Mouse (Mus musculus) liver, postnatal 0 days (tissue): ENCODE measurements around the gene St5.

Experiments used
- CTCF ChIP-seq: sonication (generic); IDR thresholded peaks from 2 replicates; pipeline ENCODE4 v1.5.1; 2016; ENCODE audit warnings: antibody characterized with exemption, low read depth
- EP300 ChIP-seq: IDR thresholded peaks from 2 replicates; pipeline ENCODE4 v1.6.1; 2016; ENCODE audit warnings: antibody characterized with exemption, low read depth, mild to moderate bottlenecking

DNA sequence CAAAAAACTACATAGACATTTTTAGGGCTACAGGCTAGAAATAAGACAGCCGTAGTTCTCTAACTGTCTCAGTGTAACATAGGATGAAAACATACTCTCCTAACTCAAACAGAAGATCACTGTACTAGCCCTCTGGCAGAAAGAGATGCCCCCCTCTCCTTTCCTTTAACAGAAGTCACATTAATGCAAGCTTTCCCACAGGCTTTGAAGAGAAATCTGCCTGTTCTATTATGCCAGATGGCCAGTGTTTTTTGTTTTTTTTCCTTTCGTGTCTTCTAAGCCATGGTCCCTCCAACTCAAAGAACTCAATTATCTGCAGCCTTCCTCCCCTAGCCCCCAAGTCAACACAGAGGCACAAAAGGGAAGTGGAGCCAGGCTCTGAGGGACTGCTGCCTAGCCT lies 90.9 kb downstream of the St5 start:
- TF ChIP-seq CTCF, result no peak
- TF ChIP-seq EP300, result no peak
